Comparison of ENCODE assay signal across 9 mouse cellular contexts in the genomic region with DNA sequence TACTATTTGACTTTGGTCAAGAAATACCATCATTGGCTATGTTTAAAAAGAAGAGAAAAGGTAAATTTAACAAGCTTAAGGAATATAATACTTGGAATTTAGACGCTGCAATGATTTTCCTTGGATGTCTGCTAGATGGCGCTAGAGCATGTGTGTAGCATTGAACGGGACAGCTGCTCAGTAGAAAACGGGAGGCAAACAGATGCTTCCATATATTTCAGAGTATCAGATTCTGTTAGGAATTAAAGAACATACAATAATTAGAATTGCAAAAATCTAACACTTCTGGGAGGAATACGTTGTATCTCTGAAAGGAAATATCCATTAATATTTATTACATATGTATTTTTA.
DNase-seq lines count a peak whose midpoint lies in the region; ATAC-seq and TF ChIP-seq lines count a peak whose summit lies in the region.
"Had no signal": no experiment of that assay in that cellular context is flagged by ENCODE, and none has a peak within 500 bp of the region (broad histone marks: within the 10 kb centered on the region; RNA-seq: fewer than 3 reads in every experiment).

No protein-coding gene starts in this region.

- no peak overlapping the region for H3K4me2 ChIP-seq in liver, postnatal 0 days (ENCODE audit: low read depth, low read length)
- H3K4me2 ChIP-seq in liver, embryonic 12.5 days: no peak overlapping the region
- no peak overlapping the region for H3K4me2 ChIP-seq in forebrain, embryonic 12.5 days
- H3K4me2 ChIP-seq in lung, embryonic 16.5 days (ENCODE audit: low read depth, low read length): no peak overlapping the region; the same call in 1 of the 2 replicates

- TF ChIP-seq CTCF in liver, postnatal 0 days (IDR thresholded peaks at IDR 0.05; ENCODE audit: low read depth): peak; percentile 69

- H3K36me3 ChIP-seq in liver, postnatal 0 days (replicated peaks; ENCODE audit: insufficient read depth, low read length): no peaks in the 10 kb centered on the region
- H3K36me3 ChIP-seq in liver, embryonic 12.5 days: no peaks in the 10 kb centered on the region
- no peaks in the 10 kb centered on the region for H3K36me3 ChIP-seq in forebrain, embryonic 12.5 days (replicated peaks)
- no peaks in the 10 kb centered on the region for H3K36me3 ChIP-seq in lung, embryonic 16.5 days (ENCODE audit: control insufficient read depth, insufficient read depth, low read length)

- TF ChIP-seq EP300 in liver, postnatal 0 days (IDR thresholded peaks at IDR 0.05; ENCODE audit: low read depth): no peak

- 5% methylated on average over 5 of the region's 5 CpGs for WGBS in liver, postnatal 0 days (ENCODE audit: insufficient replicate concordance)
- WGBS in liver, embryonic 12.5 days (ENCODE audit: insufficient replicate concordance): 4% methylated on average over 5 of the region's 5 CpGs
- WGBS in forebrain, embryonic 12.5 days: 5% methylated on average over 5 of the region's 5 CpGs
- WGBS in lung, embryonic 16.5 days: 2% methylated on average over 5 of the region's 5 CpGs

- H3K9me3 ChIP-seq in liver, postnatal 0 days (ENCODE audit: low read length): no peaks in the 10 kb centered on the region
- H3K9me3 ChIP-seq in liver, embryonic 12.5 days (replicated peaks): no peaks in the 10 kb centered on the region
- H3K9me3 ChIP-seq in forebrain, embryonic 12.5 days: no peaks in the 10 kb centered on the region
- H3K9me3 ChIP-seq in lung, embryonic 16.5 days (ENCODE audit: control insufficient read depth, low read length): no peaks in the 10 kb centered on the region

- H3K4me1 ChIP-seq in liver, postnatal 0 days (ENCODE audit: insufficient read depth): no peaks in the 10 kb centered on the region
- no peaks in the 10 kb centered on the region for H3K4me1 ChIP-seq in liver, embryonic 12.5 days
- 0 out of 2 replicates have a peak, but pooled peaks cover 2% of the 10 kb centered on the region for H3K4me1 ChIP-seq in forebrain, embryonic 12.5 days
- no peaks in the 10 kb centered on the region for H3K4me1 ChIP-seq in lung, embryonic 16.5 days (replicated peaks; ENCODE audit: control insufficient read depth, insufficient read depth, low read length)

- no peak for ATAC-seq in liver, postnatal 0 days
- no peak for ATAC-seq in liver, embryonic 12.5 days
- peak; percentile 79 for ATAC-seq in cerebellum, adult (ENCODE audit: insufficient number of reproducible peaks, low FRiP score, low TSS enrichment)
- peak; percentile 64 for ATAC-seq in forebrain, embryonic 12.5 days (ENCODE audit: low FRiP score)
- peak; percentile 61 for ATAC-seq in lung, embryonic 16.5 days (ENCODE audit: low read depth)
- ATAC-seq in megakaryocyte, adult 5-6 weeks (ENCODE audit: poor library complexity, severe bottlenecking): no peak; the same call in 1 of the 2 replicates

- no peak overlapping the region for H3K4me3 ChIP-seq in liver, postnatal 0 days (ENCODE audit: low read depth, low read length)
- no peak overlapping the region for H3K4me3 ChIP-seq in liver, embryonic 12.5 days
- no peak overlapping the region for H3K4me3 ChIP-seq in forebrain, embryonic 12.5 days (replicated peaks)
- H3K4me3 ChIP-seq in lung, embryonic 16.5 days (ENCODE audit: low read length): no peak overlapping the region
- H3K4me3 ChIP-seq: erythroblast, embryonic 14.5 days had no signal

- no peak overlapping the region for H3K9ac ChIP-seq in liver, postnatal 0 days (replicated peaks)
- no peak overlapping the region for H3K9ac ChIP-seq in liver, embryonic 12.5 days
- no peak overlapping the region for H3K9ac ChIP-seq in forebrain, embryonic 12.5 days
- H3K9ac ChIP-seq in lung, embryonic 16.5 days (ENCODE audit: low read length): no peak overlapping the region

- no peaks in the 10 kb centered on the region for H3K27me3 ChIP-seq in liver, postnatal 0 days (ENCODE audit: insufficient read depth, low read length)
- H3K27me3 ChIP-seq in liver, embryonic 12.5 days (replicated peaks): no peaks in the 10 kb centered on the region
- H3K27me3 ChIP-seq in forebrain, embryonic 12.5 days: no peaks in the 10 kb centered on the region
- no peaks in the 10 kb centered on the region for H3K27me3 ChIP-seq in lung, embryonic 16.5 days (ENCODE audit: control insufficient read depth, insufficient read depth, low read depth, low read length)

- H3K27ac ChIP-seq in liver, postnatal 0 days (ENCODE audit: low read depth): no peak overlapping the region
- H3K27ac ChIP-seq in liver, embryonic 12.5 days: no peak overlapping the region
- no peak overlapping the region for H3K27ac ChIP-seq in forebrain, embryonic 12.5 days
- H3K27ac ChIP-seq in lung, embryonic 16.5 days (ENCODE audit: low read length): no peak overlapping the region

- no peak for DNase-seq in liver, postnatal 0 days
- DNase-seq in induced T-regulatory cell, adult 2 months (ENCODE audit: low read depth): peak; percentile 13
- DNase-seq in right cerebral cortex, postnatal 25 days: peak; percentile 9

Comparison
In these comparisons a context has a peak if more than half of its experiments do, and no peak if none do; other contexts are left out.
1. ATAC-seq: peak in cerebellum, adult (single experiment), forebrain, embryonic 12.5 days (single experiment) and lung, embryonic 16.5 days (single experiment); none in liver, postnatal 0 days (single experiment), liver, embryonic 12.5 days (single experiment) and megakaryocyte, adult 5-6 weeks (single experiment).